Mouse (Mus musculus) bone marrow, adult 2 months (tissue): ENCODE results near the gene Akirin2.

Experiments
- CTCF ChIP-seq: fragments of 200-500 bp; IDR thresholded peaks from 2 replicates; pipeline ENCODE4 v1.5.1; 2011; ENCODE audit warnings: low read length, control low read depth; ENCODE audit not compliant: control insufficient read depth, insufficient read depth
- POLR2A ChIP-seq: fragments of 200-500 bp; IDR thresholded peaks from 2 replicates; pipeline ENCODE4 v1.6.1; 2011; ENCODE audit warnings: low read depth, mild to moderate bottlenecking, control low read depth, low read length, borderline replicate concordance; ENCODE audit not compliant: control insufficient read depth

GRCm38 (mm10) chr4:34529941-34530340, 20.8 kb upstream of the Akirin2 start:
- TF ChIP-seq CTCF (no peak), POLR2A (no peak)
